Mouse (Mus musculus) heart, embryonic 13.5 days (tissue): ENCODE data around the gene Utrn. TPM values are rescaled to one million over a fixed set of nuclear protein-coding genes. Genes with fewer than 3 reads are reported as not detected.

ENCODE experiments used
- ATAC-seq: fragments of 200-750 bp; cut with Nextera tagmentation; 2 replicates; pipeline ENCODE4 v1.8.0; 2017; ENCODE audit warnings: moderate TSS enrichment; ENCODE audit not compliant: insufficient number of reproducible peaks, low FRiP score, low TSS enrichment; ENCODE audit errors: extremely low read depth
- H3K27ac ChIP-seq: fragments of 300-500 bp; sonication (generic); replicated peaks from 2 replicates; pipeline ENCODE4 v1.5.1; 2015; ENCODE audit warnings: moderate library complexity, mild to moderate bottlenecking, inconsistent platforms
- H3K27me3 ChIP-seq: fragments of 300-500 bp; sonication (generic); replicated peaks from 2 replicates; pipeline ENCODE4 v1.6.1; 2015; ENCODE audit warnings: mild to moderate bottlenecking, inconsistent platforms
- H3K36me3 ChIP-seq: fragments of 300-500 bp; sonication (generic); 2 replicates; pipeline ENCODE4 v1.6.1; 2015; ENCODE audit warnings: mild to moderate bottlenecking, inconsistent platforms
- H3K4me1 ChIP-seq: fragments of 300-500 bp; sonication (generic); 2 replicates; pipeline ENCODE4 v1.6.1; 2015; ENCODE audit warnings: inconsistent platforms
- H3K4me2 ChIP-seq: fragments of 300-500 bp; sonication (generic); 2 replicates; pipeline ENCODE4 v1.6.1; 2015; ENCODE audit warnings: inconsistent platforms, mild to moderate bottlenecking, moderate library complexity
- H3K4me3 ChIP-seq: fragments of 300-500 bp; sonication (generic); 2 replicates; pipeline ENCODE4 v1.5.1; 2015; ENCODE audit warnings: moderate library complexity, mild to moderate bottlenecking, inconsistent platforms
- H3K9ac ChIP-seq: fragments of 300-500 bp; sonication (generic); 2 replicates; pipeline ENCODE4 v1.6.1; 2015; ENCODE audit warnings: inconsistent platforms, mild to moderate bottlenecking, moderate library complexity
- H3K9me3 ChIP-seq: fragments of 300-500 bp; sonication (generic); 2 replicates; pipeline ENCODE4 v1.6.1; 2016; ENCODE audit warnings: inconsistent platforms
- WGBS: fragments of 180-500 bp; shearing (Covaris S2); methylation state at CpG from one replicate; pipeline ENCODE4 v1.1.7; 2015; ENCODE audit warnings: mixed read lengths; 5-methylcytosine and 5-hydroxymethylcytosine counted together
- polyA plus RNA-seq: library from polyadenylated mRNA; unstranded; fragments of >200 nt; fragmentation: Nextera tagmentation; extraction: Ambion mirVana; gene quantifications from 2 replicates; pipeline ENCODE4 v1.2.1, GENCODE M21; 2015

The Utrn gene
- polyA plus RNA-seq, 1 experiment from 2014 or later: 55.8 TPM

DNA sequence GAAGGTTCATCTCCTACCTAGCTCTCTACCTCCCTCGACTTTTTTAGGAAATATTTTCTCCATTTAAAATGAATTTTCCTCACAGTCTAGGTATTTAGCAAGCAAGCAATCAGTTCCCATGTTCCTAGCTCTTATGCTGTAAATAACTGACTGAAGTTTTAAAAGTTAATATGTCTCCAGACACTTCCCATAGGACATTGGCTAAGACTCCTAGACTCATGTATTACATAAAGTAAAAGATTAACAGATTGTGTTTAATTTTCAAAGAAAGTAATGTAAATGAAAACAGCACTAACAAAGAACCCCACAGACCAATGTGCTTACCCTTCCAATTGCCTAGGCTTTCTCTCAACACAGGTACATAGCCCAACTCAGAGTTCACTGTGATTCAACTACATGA is 35.0 kb downstream of the Utrn start:
- H3K27me3 ChIP-seq: no peaks in the 10 kb centered on the region
- 71% methylated on average over 1 of the region's 1 CpGs for WGBS

DNA sequence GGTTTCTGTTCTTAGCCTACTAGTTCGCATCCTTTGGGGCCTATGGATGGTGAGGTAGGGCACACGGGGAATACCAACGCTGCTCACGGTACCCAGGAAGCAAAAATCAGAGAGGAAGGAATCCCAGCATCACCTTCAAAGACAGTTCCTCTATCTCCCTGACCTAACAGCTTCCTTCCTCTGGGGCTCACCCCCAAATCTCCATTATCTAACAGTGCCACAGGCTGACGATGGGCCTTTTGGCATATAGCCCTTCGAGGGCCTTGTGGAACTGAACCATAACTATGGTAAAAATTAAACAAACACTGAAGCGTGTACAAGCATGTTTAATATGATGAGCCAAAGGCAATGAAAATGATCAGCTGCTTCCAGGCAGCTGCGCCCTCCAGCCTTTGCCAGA is 37.0 kb downstream of the Utrn start:
- peaks cover 51% of the 10 kb centered on the region for H3K4me1 ChIP-seq
- H3K27ac ChIP-seq: no peak overlapping the region
- H3K4me3 ChIP-seq: no peak overlapping the region
- no peaks in the 10 kb centered on the region for H3K27me3 ChIP-seq
- ATAC-seq: no peak
- H3K9me3 ChIP-seq: no peaks in the 10 kb centered on the region
- 81% methylated on average over 8 of the region's 8 CpGs for WGBS
- H3K36me3 ChIP-seq: no peaks in the 10 kb centered on the region
- no peak overlapping the region for H3K9ac ChIP-seq
- no peak overlapping the region for H3K4me2 ChIP-seq

More for the DNA sequence above, 35.0 kb downstream of the Utrn start:
- H3K4me1 ChIP-seq: peaks cover 41% of the 10 kb centered on the region
- H3K4me3 ChIP-seq: no peak overlapping the region
- no peaks in the 10 kb centered on the region for H3K36me3 ChIP-seq
- ATAC-seq: no peak
- no peak overlapping the region for H3K4me2 ChIP-seq
- H3K9ac ChIP-seq: no peak overlapping the region
- H3K27ac ChIP-seq: no peak overlapping the region
- H3K9me3 ChIP-seq: no peaks in the 10 kb centered on the region

DNA sequence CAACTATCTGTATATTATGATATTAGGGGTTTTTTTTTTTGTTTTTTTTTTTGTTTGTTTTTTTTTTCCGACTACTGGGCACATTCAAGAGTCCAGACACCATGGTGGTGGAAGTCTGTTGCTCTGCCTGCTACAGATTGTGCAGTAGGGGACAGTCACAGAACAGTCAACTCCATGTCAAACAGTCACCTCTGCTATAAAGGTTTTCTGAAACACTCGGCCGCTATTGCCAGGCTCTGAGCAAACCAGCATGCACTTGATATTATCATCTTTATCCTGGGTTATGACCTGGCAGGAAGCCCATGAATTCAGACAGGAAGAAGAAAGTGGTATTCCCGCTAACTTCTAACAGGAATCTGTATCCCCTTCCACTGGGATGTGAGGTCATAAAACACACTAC is 41.4 kb downstream of the Utrn start:
- no peaks in the 10 kb centered on the region for H3K36me3 ChIP-seq
- H3K4me3 ChIP-seq: no peak overlapping the region
- no peak overlapping the region for H3K9ac ChIP-seq
- H3K9me3 ChIP-seq: no peaks in the 10 kb centered on the region
- no peaks in the 10 kb centered on the region for H3K27me3 ChIP-seq
- peak overlapping the region; percentile 68 for H3K27ac ChIP-seq
- peak overlapping the region; percentile 16; the same call in 1 of the 2 replicates for H3K4me2 ChIP-seq
- ATAC-seq: no peak
- 17% methylated on average over 4 of the region's 4 CpGs for WGBS
- peaks cover 67% of the 10 kb centered on the region for H3K4me1 ChIP-seq

DNA sequence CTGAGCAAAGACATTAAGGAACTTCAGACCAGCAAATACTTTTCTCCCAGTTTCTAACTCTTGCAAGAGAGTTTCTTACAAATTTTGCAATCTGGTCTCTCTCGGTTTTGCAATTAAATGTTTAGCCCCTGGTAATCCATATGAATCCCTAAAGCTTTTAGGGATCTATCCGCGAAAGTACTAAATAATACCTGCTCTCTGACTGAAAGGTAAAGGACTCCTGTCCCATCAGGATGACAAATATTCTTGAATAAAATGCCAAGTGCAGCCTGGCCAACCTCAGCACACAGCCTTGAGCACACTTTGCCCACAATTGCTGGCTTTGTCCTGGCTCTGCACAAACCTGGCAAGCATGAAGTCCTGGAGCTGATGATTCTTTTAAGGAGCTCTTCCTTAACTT is 41.9 kb downstream of the Utrn start:
- no peak for ATAC-seq

GRCm38 (mm10) chr10:12826760-12827281 is 42.3 kb downstream of the Utrn start:
- Histone ChIP-seq H3K27ac (peak overlapping the region; percentile 68), H3K4me3 (no peak overlapping the region), H3K9ac (no peak overlapping the region), H3K27me3 (no peaks in the 10 kb centered on the region), H3K4me1 (peaks cover 64% of the 10 kb centered on the region), H3K4me2 (0 out of 2 replicates have a peak overlapping the region, but pooled peaks have one; percentile 16), H3K9me3 (no peaks in the 10 kb centered on the region), H3K36me3 (no peaks in the 10 kb centered on the region)
- ATAC-seq: no peak
- WGBS: 35% methylated on average over 6 of the region's 6 CpGs

More for the DNA sequence above, 41.9 kb downstream of the Utrn start:
- Histone ChIP-seq H3K4me1 (peaks cover 67% of the 10 kb centered on the region), H3K9me3 (no peaks in the 10 kb centered on the region), H3K4me3 (no peak overlapping the region), H3K36me3 (no peaks in the 10 kb centered on the region), H3K4me2 (peak overlapping the region; percentile 16; the same call in 1 of the 2 replicates), H3K27me3 (no peaks in the 10 kb centered on the region), H3K9ac (peak overlapping the region; percentile 48), H3K27ac (peak overlapping the region; percentile 68)
- WGBS: 74% methylated on average over 3 of the region's 3 CpGs

GRCm38 (mm10) chr10:12824386-12824785 is 44.8 kb downstream of the Utrn start:
- Histone ChIP-seq H3K9me3 (no peaks in the 10 kb centered on the region; the same call in 1 of the 2 replicates), H3K4me2 (no peak overlapping the region), H3K27ac (no peak overlapping the region), H3K4me3 (no peak overlapping the region), H3K9ac (no peak overlapping the region), H3K27me3 (no peaks in the 10 kb centered on the region), H3K4me1 (peaks cover 70% of the 10 kb centered on the region), H3K36me3 (peaks cover 5% of the 10 kb centered on the region; the same call in 1 of the 2 replicates)
- 45% methylated on average over 4 of the region's 4 CpGs for WGBS
- ATAC-seq: no peak

- Histone ChIP-seq H3K36me3 (peaks cover 5% of the 10 kb centered on the region; the same call in 1 of the 2 replicates), H3K9me3 (no peaks in the 10 kb centered on the region; the same call in 1 of the 2 replicates), H3K27me3 (no peaks in the 10 kb centered on the region), H3K27ac (no peak overlapping the region), H3K4me1 (peaks cover 69% of the 10 kb centered on the region), H3K4me3 (no peak overlapping the region), H3K9ac (no peak overlapping the region), H3K4me2 (no peak overlapping the region)
- no peak for ATAC-seq
- 71% methylated on average over 15 of the region's 15 CpGs for WGBS
Measured at GRCm38 (mm10) chr10:12823437-12824219, 45.5 kb downstream of the Utrn start.

GRCm38 (mm10) chr10:12820978-12821735 is 48.0 kb downstream of the Utrn start:
- Histone ChIP-seq H3K4me3 (no peak overlapping the region), H3K36me3 (peaks cover 5% of the 10 kb centered on the region; the same call in 1 of the 2 replicates), H3K27me3 (no peaks in the 10 kb centered on the region), H3K4me2 (no peak overlapping the region), H3K9ac (no peak overlapping the region), H3K9me3 (no peaks in the 10 kb centered on the region; the same call in 1 of the 2 replicates), H3K4me1 (peaks cover 65% of the 10 kb centered on the region), H3K27ac (0 out of 2 replicates have a peak overlapping the region, but pooled peaks have one; percentile 12)
- WGBS: 68% methylated on average over 13 of the region's 13 CpGs
- ATAC-seq: no peak

GRCm38 (mm10) chr10:12817409-12817808 is 51.8 kb downstream of the Utrn start:
- Histone ChIP-seq H3K27me3 (no peaks in the 10 kb centered on the region), H3K9ac (no peak overlapping the region), H3K9me3 (no peaks in the 10 kb centered on the region; the same call in 1 of the 2 replicates), H3K4me1 (peaks cover 66% of the 10 kb centered on the region), H3K27ac (0 out of 2 replicates have a peak overlapping the region, but pooled peaks have one; percentile 8), H3K4me2 (peak overlapping the region; percentile 12), H3K4me3 (no peak overlapping the region), H3K36me3 (peaks cover 5% of the 10 kb centered on the region; the same call in 1 of the 2 replicates)
- 72% methylated on average over 6 of the region's 6 CpGs for WGBS
- ATAC-seq: peak; percentile 49; the same call in 1 of the 2 replicates

- 87% methylated on average over 6 of the region's 6 CpGs for WGBS
- peaks cover 73% of the 10 kb centered on the region for H3K4me1 ChIP-seq
- no peak overlapping the region for H3K27ac ChIP-seq
- H3K4me3 ChIP-seq: no peak overlapping the region
- peaks cover 5% of the 10 kb centered on the region; the same call in 1 of the 2 replicates for H3K36me3 ChIP-seq
- no peak overlapping the region for H3K9ac ChIP-seq
- H3K4me2 ChIP-seq: no peak overlapping the region
- H3K27me3 ChIP-seq: no peaks in the 10 kb centered on the region
- ATAC-seq: no peak
- H3K9me3 ChIP-seq: no peaks in the 10 kb centered on the region; the same call in 1 of the 2 replicates
Measured at GRCm38 (mm10) chr10:12816530-12816929, 52.6 kb downstream of the Utrn start.

- ATAC-seq: no peak
- H3K36me3 ChIP-seq: no peaks in the 10 kb centered on the region
- H3K4me3 ChIP-seq: no peak overlapping the region
- H3K27ac ChIP-seq: peak overlapping the region; percentile 79; the same call in 1 of the 2 replicates
- H3K27me3 ChIP-seq: no peaks in the 10 kb centered on the region
- no peak overlapping the region for H3K9ac ChIP-seq
- WGBS: 69% methylated on average over 7 of the region's 7 CpGs
- H3K4me2 ChIP-seq: no peak overlapping the region
- peaks cover 81% of the 10 kb centered on the region for H3K4me1 ChIP-seq
- H3K9me3 ChIP-seq: no peaks in the 10 kb centered on the region
Measured at GRCm38 (mm10) chr10:12814411-12814810, 54.8 kb downstream of the Utrn start.
